Mouse (Mus musculus): ENCODE results near the gene Slc4a2. TPM values are rescaled to one million over a fixed set of nuclear protein-coding genes. Genes with fewer than 3 reads are reported as not detected.

Gene Slc4a2
- polyA plus RNA-seq, 1 experiment from 2014 or later = 26.8 TPM

- H3K27me3 ChIP-seq = no peaks in the 10 kb centered on the region
- H3K9me3 ChIP-seq = no peaks in the 10 kb centered on the region
- 5% methylated on average over 21 of the region's 21 CpGs for WGBS
- ATAC-seq (ENCODE audit: low FRiP score, low read depth) = peak; percentile 76
- no peak overlapping the region for H3K9ac ChIP-seq
- H3K4me2 ChIP-seq = peak overlapping the region; percentile 34
- no peak overlapping the region for H3K4me3 ChIP-seq
- H3K36me3 ChIP-seq = peaks cover 11% of the 10 kb centered on the region
- peaks cover 9% of the 10 kb centered on the region for H3K4me1 ChIP-seq (replicated peaks)
- H3K27ac ChIP-seq (replicated peaks) = 0 out of 2 replicates have a peak overlapping the region, but pooled peaks have one; percentile 31
Measured at GRCm38 (mm10) chr5:24416222-24416736, 7.4 kb upstream of the Slc4a2 start.

GRCm38 (mm10) chr5:24417587-24417986, 6.0 kb upstream of the Slc4a2 start:
- H3K27ac ChIP-seq (replicated peaks) = no peak overlapping the region
- 90% methylated on average over 10 of the region's 10 CpGs for WGBS
- H3K4me3 ChIP-seq = no peak overlapping the region
- peaks cover 19% of the 10 kb centered on the region for H3K4me1 ChIP-seq (replicated peaks)
- ATAC-seq (ENCODE audit: low FRiP score, low read depth) = no peak
- H3K27me3 ChIP-seq = no peaks in the 10 kb centered on the region
- H3K9ac ChIP-seq = no peak overlapping the region
- no peak overlapping the region for H3K4me2 ChIP-seq
- H3K9me3 ChIP-seq = no peaks in the 10 kb centered on the region
- peaks cover 11% of the 10 kb centered on the region for H3K36me3 ChIP-seq

GRCm38 (mm10) chr5:24420381-24420780, 3.3 kb upstream of the Slc4a2 start:
- Histone ChIP-seq H3K4me2 (no peak overlapping the region), H3K27me3 (no peaks in the 10 kb centered on the region), H3K9ac (no peak overlapping the region), H3K4me3 (no peak overlapping the region), H3K27ac (replicated peaks) (no peak overlapping the region), H3K4me1 (replicated peaks) (peaks cover 35% of the 10 kb centered on the region), H3K9me3 (no peaks in the 10 kb centered on the region), H3K36me3 (peaks cover 11% of the 10 kb centered on the region)
- no peak for ATAC-seq (ENCODE audit: low FRiP score, low read depth)
- WGBS = 92% methylated on average over 9 of the region's 9 CpGs

GRCm38 (mm10) chr5:24424004-24424781, 556 bp downstream of the Slc4a2 start:
- Histone ChIP-seq H3K27me3 (peaks cover 4% of the 10 kb centered on the region; the same call in 1 of the 2 replicates), H3K4me2 (peak overlapping the region; percentile 72), H3K9ac (peak overlapping the region; percentile 59), H3K4me3 (peak overlapping the region; percentile 62), H3K4me1 (replicated peaks) (peaks cover 58% of the 10 kb centered on the region), H3K36me3 (peaks cover 8% of the 10 kb centered on the region), H3K9me3 (no peaks in the 10 kb centered on the region), H3K27ac (replicated peaks) (peak overlapping the region; percentile 90)
- no peak for ATAC-seq (ENCODE audit: low FRiP score, low read depth)
- WGBS = 12% methylated on average over 21 of the region's 21 CpGs

- under 1% methylated on average over 38 of the region's 60 CpGs for WGBS
- ATAC-seq (ENCODE audit: low FRiP score, low read depth) = no peak
- no peaks in the 10 kb centered on the region for H3K9me3 ChIP-seq
Measured at GRCm38 (mm10) chr5:24424861-24425411, 1.3 kb downstream of the Slc4a2 start.

GRCm38 (mm10) chr5:24425421-24426036, 1.9 kb downstream of the Slc4a2 start:
- Histone ChIP-seq H3K9me3 (no peaks in the 10 kb centered on the region), H3K27me3 (peaks cover 4% of the 10 kb centered on the region; the same call in 1 of the 2 replicates), H3K4me3 (peak overlapping the region; percentile 62), H3K9ac (peak overlapping the region; percentile 59), H3K36me3 (no peaks in the 10 kb centered on the region), H3K27ac (replicated peaks) (peak overlapping the region; percentile 90), H3K4me1 (replicated peaks) (peaks cover 58% of the 10 kb centered on the region), H3K4me2 (peak overlapping the region; percentile 72)
- ATAC-seq (ENCODE audit: low FRiP score, low read depth) = no peak
- under 1% methylated on average over 25 of the region's 30 CpGs for WGBS

More at GRCm38 (mm10) chr5:24424861-24425411, 1.3 kb downstream of the Slc4a2 start:
- Histone ChIP-seq H3K27ac (replicated peaks) (peak overlapping the region; percentile 90), H3K36me3 (peaks cover under 1% of the 10 kb centered on the region), H3K9ac (peak overlapping the region; percentile 59), H3K4me3 (peak overlapping the region; percentile 62), H3K27me3 (peaks cover 4% of the 10 kb centered on the region; the same call in 1 of the 2 replicates), H3K4me2 (peak overlapping the region; percentile 72), H3K4me1 (replicated peaks) (peaks cover 58% of the 10 kb centered on the region)

- Histone ChIP-seq H3K9ac (peak overlapping the region; percentile 59; the same call in 1 of the 2 replicates), H3K27ac (replicated peaks) (no peak overlapping the region), H3K36me3 (no peaks in the 10 kb centered on the region), H3K4me3 (peak overlapping the region; percentile 62), H3K4me2 (peak overlapping the region; percentile 72), H3K4me1 (replicated peaks) (peaks cover 58% of the 10 kb centered on the region), H3K27me3 (peaks cover 4% of the 10 kb centered on the region; the same call in 1 of the 2 replicates), H3K9me3 (no peaks in the 10 kb centered on the region)
- no peak for ATAC-seq (ENCODE audit: low FRiP score, low read depth)
- WGBS = 4% methylated on average over 10 of the region's 10 CpGs
Measured at GRCm38 (mm10) chr5:24426037-24426432, 2.4 kb downstream of the Slc4a2 start.

- no peaks in the 10 kb centered on the region for H3K9me3 ChIP-seq
- no peak for ATAC-seq (ENCODE audit: low FRiP score, low read depth)
- H3K27me3 ChIP-seq = peaks cover 4% of the 10 kb centered on the region; the same call in 1 of the 2 replicates
- peaks cover 57% of the 10 kb centered on the region for H3K4me1 ChIP-seq (replicated peaks)
- peak overlapping the region; percentile 72 for H3K4me2 ChIP-seq
- H3K36me3 ChIP-seq = no peaks in the 10 kb centered on the region
- H3K4me3 ChIP-seq = no peak overlapping the region
- no peak overlapping the region for H3K9ac ChIP-seq
- 15% methylated on average over 9 of the region's 9 CpGs for WGBS
- no peak overlapping the region for H3K27ac ChIP-seq (replicated peaks)
Measured at GRCm38 (mm10) chr5:24426556-24427284, 3.1 kb downstream of the Slc4a2 start.

GRCm38 (mm10) chr5:24427285-24427633, 3.6 kb downstream of the Slc4a2 start:
- no peak overlapping the region for H3K27ac ChIP-seq (replicated peaks)
- WGBS = 20% methylated on average over 12 of the region's 12 CpGs
- peak overlapping the region; percentile 72 for H3K4me2 ChIP-seq
- ATAC-seq (ENCODE audit: low FRiP score, low read depth) = no peak
- no peaks in the 10 kb centered on the region for H3K9me3 ChIP-seq
- peaks cover 51% of the 10 kb centered on the region for H3K4me1 ChIP-seq (replicated peaks)
- H3K4me3 ChIP-seq = no peak overlapping the region
- H3K9ac ChIP-seq = no peak overlapping the region
- peaks cover 4% of the 10 kb centered on the region; the same call in 1 of the 2 replicates for H3K27me3 ChIP-seq
- H3K36me3 ChIP-seq = no peaks in the 10 kb centered on the region

GRCm38 (mm10) chr5:24427981-24428402, 4.4 kb downstream of the Slc4a2 start:
- peaks cover 44% of the 10 kb centered on the region for H3K4me1 ChIP-seq (replicated peaks)
- H3K36me3 ChIP-seq = no peaks in the 10 kb centered on the region; the same call in 1 of the 2 replicates
- no peak overlapping the region for H3K4me3 ChIP-seq
- no peak overlapping the region for H3K27ac ChIP-seq (replicated peaks)
- H3K9ac ChIP-seq = no peak overlapping the region
- peak overlapping the region; percentile 23 for H3K4me2 ChIP-seq
- no peak for ATAC-seq (ENCODE audit: low FRiP score, low read depth)
- no peaks in the 10 kb centered on the region for H3K9me3 ChIP-seq
- WGBS = 8% methylated on average over 15 of the region's 15 CpGs
- peaks cover 4% of the 10 kb centered on the region; the same call in 1 of the 2 replicates for H3K27me3 ChIP-seq

GRCm38 (mm10) chr5:24428596-24428995, 5.0 kb downstream of the Slc4a2 start:
- Histone ChIP-seq H3K4me1 (replicated peaks) (peaks cover 43% of the 10 kb centered on the region), H3K4me3 (no peak overlapping the region), H3K9me3 (no peaks in the 10 kb centered on the region), H3K4me2 (peak overlapping the region; percentile 23), H3K27me3 (peaks cover 4% of the 10 kb centered on the region; the same call in 1 of the 2 replicates), H3K9ac (no peak overlapping the region), H3K36me3 (no peaks in the 10 kb centered on the region; the same call in 1 of the 2 replicates), H3K27ac (replicated peaks) (no peak overlapping the region)
- ATAC-seq (ENCODE audit: low FRiP score, low read depth) = no peak
- 15% methylated on average over 8 of the region's 9 CpGs for WGBS
